Mouse (Mus musculus) embryonic facial prominence, embryonic 13.5 days (tissue): ENCODE measurements around the gene Man2b2. TPM values are rescaled to one million over a fixed set of nuclear protein-coding genes. Genes with fewer than 3 reads are reported as not detected.
"Not testable (repeated sequence)": the region's sequence is repeated elsewhere in the genome, so short reads cannot be mapped to it uniquely, and the experiment has no call there.

ENCODE experiments used
- ATAC-seq: fragments of 200-750 bp; cut with Nextera tagmentation; 2 replicates; pipeline ENCODE4 v1.8.0; 2017; ENCODE audit warnings: low read depth; ENCODE audit not compliant: insufficient number of reproducible peaks, insufficient read depth, low FRiP score, low TSS enrichment
- H3K27ac ChIP-seq: fragments of 300-500 bp; sonication (generic); 2 replicates; pipeline ENCODE4 v1.5.1; 2015; ENCODE audit warnings: moderate library complexity, mild to moderate bottlenecking, inconsistent platforms
- H3K27me3 ChIP-seq: fragments of 300-500 bp; sonication (generic); 2 replicates; pipeline ENCODE4 v1.6.1; 2015; ENCODE audit warnings: mild to moderate bottlenecking, inconsistent platforms
- H3K36me3 ChIP-seq: fragments of 300-500 bp; sonication (generic); 2 replicates; pipeline ENCODE4 v1.6.1; 2015; ENCODE audit warnings: mild to moderate bottlenecking, inconsistent platforms
- H3K4me1 ChIP-seq: fragments of 300-500 bp; sonication (generic); 2 replicates; pipeline ENCODE4 v1.6.1; 2015; ENCODE audit warnings: inconsistent platforms
- H3K4me2 ChIP-seq: fragments of 300-500 bp; sonication (generic); 2 replicates; pipeline ENCODE4 v1.6.1; 2015; ENCODE audit warnings: moderate library complexity, mild to moderate bottlenecking, inconsistent platforms
- H3K4me3 ChIP-seq: fragments of 300-500 bp; sonication (generic); 2 replicates; pipeline ENCODE4 v1.5.1; 2015; ENCODE audit warnings: mild to moderate bottlenecking, inconsistent platforms
- H3K9ac ChIP-seq: fragments of 300-500 bp; sonication (generic); 2 replicates; pipeline ENCODE4 v1.6.1; 2015; ENCODE audit warnings: mild to moderate bottlenecking, inconsistent platforms
- H3K9me3 ChIP-seq: fragments of 300-500 bp; sonication (generic); 2 replicates; pipeline ENCODE4 v1.6.1; 2016; ENCODE audit warnings: inconsistent platforms
- WGBS: fragments of 180-500 bp; shearing (Covaris S2); methylation state at CpG from one replicate; pipeline ENCODE4 v1.1.7; 2015; ENCODE audit warnings: mixed read lengths; 5-methylcytosine and 5-hydroxymethylcytosine counted together
- polyA plus RNA-seq: library from polyadenylated mRNA; unstranded; fragments of >200 nt; fragmentation: Nextera tagmentation; extraction: Ambion mirVana; gene quantifications from 2 replicates; pipeline ENCODE4 v1.2.1, GENCODE M21; 2015

The Man2b2 gene
- polyA plus RNA-seq, 1 experiment from 2014 or later = 11.3 TPM

GRCm38 (mm10) chr5:36829098-36829497 lies 1.4 kb downstream of the Man2b2 start:
- Histone ChIP-seq H3K9ac (no peak overlapping the region), H3K36me3 (0 out of 2 replicates have a peak, but pooled peaks cover under 1% of the 10 kb centered on the region), H3K4me1 (peaks cover 15% of the 10 kb centered on the region), H3K27me3 (no peaks in the 10 kb centered on the region), H3K4me3 (no peak overlapping the region), H3K4me2 (0 out of 2 replicates have a peak overlapping the region, but pooled peaks have one; percentile 74), H3K9me3 (no peaks in the 10 kb centered on the region), H3K27ac (no peak overlapping the region)
- no peak for ATAC-seq
- WGBS = 70% methylated on average over 4 of the region's 4 CpGs

- ATAC-seq = no peak
- Histone ChIP-seq H3K9me3 (no peaks in the 10 kb centered on the region), H3K4me2 (no peak overlapping the region), H3K36me3 (peaks cover 12% of the 10 kb centered on the region), H3K27ac (no peak overlapping the region), H3K4me1 (no peaks in the 10 kb centered on the region), H3K9ac (no peak overlapping the region), H3K4me3 (no peak overlapping the region), H3K27me3 (no peaks in the 10 kb centered on the region)
- whole genome bisulfite sequencing = 86% methylated on average over 4 of the region's 4 CpGs
Measured at GRCm38 (mm10) chr5:36822907-36823306, 7.5 kb downstream of the Man2b2 start.

- Histone ChIP-seq H3K27ac (no peak overlapping the region), H3K9me3 (no peaks in the 10 kb centered on the region), H3K9ac (no peak overlapping the region), H3K4me2 (no peak overlapping the region), H3K4me1 (no peaks in the 10 kb centered on the region), H3K4me3 (no peak overlapping the region), H3K27me3 (no peaks in the 10 kb centered on the region), H3K36me3 (peaks cover 23% of the 10 kb centered on the region)
- no peak for ATAC-seq
- 45% methylated on average over 6 of the region's 6 CpGs for WGBS
Measured at GRCm38 (mm10) chr5:36820142-36820541, 10.3 kb downstream of the Man2b2 start.

GRCm38 (mm10) chr5:36819742-36820141 lies 10.7 kb downstream of the Man2b2 start:
- Histone ChIP-seq H3K27me3 (no peaks in the 10 kb centered on the region), H3K4me3 (no peak overlapping the region), H3K27ac (no peak overlapping the region), H3K4me2 (no peak overlapping the region), H3K9me3 (no peaks in the 10 kb centered on the region), H3K36me3 (peaks cover 23% of the 10 kb centered on the region), H3K4me1 (no peaks in the 10 kb centered on the region), H3K9ac (no peak overlapping the region)
- ATAC-seq = no peak
- 85% methylated on average over 5 of the region's 5 CpGs for WGBS

- no peaks in the 10 kb centered on the region for H3K4me1 ChIP-seq
- H3K36me3 ChIP-seq = peaks cover 11% of the 10 kb centered on the region; the same call in 1 of the 2 replicates
- H3K27ac ChIP-seq = no peak overlapping the region
- H3K4me2 ChIP-seq = no peak overlapping the region
- H3K9ac ChIP-seq = no peak overlapping the region
- ATAC-seq = no peak
- H3K9me3 ChIP-seq = no peaks in the 10 kb centered on the region
- H3K4me3 ChIP-seq = no peak overlapping the region
- H3K27me3 ChIP-seq = no peaks in the 10 kb centered on the region
- 62% methylated on average over 3 of the region's 3 CpGs for WGBS
Measured at GRCm38 (mm10) chr5:36817738-36818137, 12.7 kb downstream of the Man2b2 start.

- H3K27me3 ChIP-seq = no peaks in the 10 kb centered on the region
- ATAC-seq = no peak
- no peak overlapping the region for H3K27ac ChIP-seq
- H3K36me3 ChIP-seq = peaks cover 11% of the 10 kb centered on the region; the same call in 1 of the 2 replicates
- WGBS = 70% methylated on average over 6 of the region's 6 CpGs
- H3K9me3 ChIP-seq = no peaks in the 10 kb centered on the region
- H3K4me3 ChIP-seq = no peak overlapping the region
- no peak overlapping the region for H3K9ac ChIP-seq
- no peak overlapping the region for H3K4me2 ChIP-seq
- H3K4me1 ChIP-seq = no peaks in the 10 kb centered on the region
Measured at GRCm38 (mm10) chr5:36814554-36814953, 15.9 kb downstream of the Man2b2 start.

GRCm38 (mm10) chr5:36811413-36811812 lies 19.0 kb downstream of the Man2b2 start:
- Histone ChIP-seq H3K36me3 (0 out of 2 replicates have a peak, but pooled peaks cover 5% of the 10 kb centered on the region), H3K27me3 (no peaks in the 10 kb centered on the region), H3K4me2 (no peak overlapping the region), H3K9ac (no peak overlapping the region), H3K4me1 (no peaks in the 10 kb centered on the region), H3K9me3 (no peaks in the 10 kb centered on the region), H3K27ac (no peak overlapping the region), H3K4me3 (no peak overlapping the region)
- 26% methylated on average over 3 of the region's 3 CpGs for whole genome bisulfite sequencing
- no peak; the same call in 1 of the 2 replicates for ATAC-seq

- Histone ChIP-seq H3K27ac (no peak overlapping the region), H3K36me3 (0 out of 2 replicates have a peak, but pooled peaks cover 3% of the 10 kb centered on the region), H3K4me3 (no peak overlapping the region), H3K9ac (0 out of 2 replicates have a peak overlapping the region, but pooled peaks have one; percentile 3), H3K4me1 (no peaks in the 10 kb centered on the region), H3K4me2 (no peak overlapping the region), H3K27me3 (no peaks in the 10 kb centered on the region), H3K9me3 (no peaks in the 10 kb centered on the region)
- WGBS = 75% methylated on average over 3 of the region's 3 CpGs
- ATAC-seq = no peak
Measured at GRCm38 (mm10) chr5:36810634-36811033, 19.8 kb downstream of the Man2b2 start.

GRCm38 (mm10) chr5:36809123-36809522 lies 21.3 kb downstream of the Man2b2 start:
- Histone ChIP-seq H3K4me3 (no peak overlapping the region), H3K27ac (no peak overlapping the region), H3K4me2 (no peak overlapping the region), H3K9ac (no peak overlapping the region), H3K36me3 (no peaks in the 10 kb centered on the region), H3K4me1 (no peaks in the 10 kb centered on the region), H3K9me3 (no peaks in the 10 kb centered on the region), H3K27me3 (no peaks in the 10 kb centered on the region)
- 84% methylated on average over 7 of the region's 7 CpGs for WGBS
- ATAC-seq = no peak

GRCm38 (mm10) chr5:36807106-36807505 lies 23.3 kb downstream of the Man2b2 start:
- no peaks in the 10 kb centered on the region for H3K4me1 ChIP-seq
- H3K27ac ChIP-seq = no peak overlapping the region
- H3K36me3 ChIP-seq = no peaks in the 10 kb centered on the region
- no peak for ATAC-seq
- no peaks in the 10 kb centered on the region for H3K9me3 ChIP-seq
- H3K27me3 ChIP-seq = no peaks in the 10 kb centered on the region
- 14% methylated on average over 5 of the region's 5 CpGs for WGBS
- no peak overlapping the region for H3K4me3 ChIP-seq
- no peak overlapping the region for H3K9ac ChIP-seq
- no peak overlapping the region for H3K4me2 ChIP-seq

- H3K36me3 ChIP-seq = peaks cover 19% of the 10 kb centered on the region
- peak overlapping the region; percentile 74 for H3K4me3 ChIP-seq
- peak overlapping the region; percentile 89; the same call in 1 of the 2 replicates for H3K9ac ChIP-seq
- no peak for ATAC-seq
- H3K27me3 ChIP-seq = 0 out of 2 replicates have a peak, but pooled peaks cover 4% of the 10 kb centered on the region
- H3K27ac ChIP-seq = peak overlapping the region; percentile 48; the same call in 1 of the 2 replicates
- H3K9me3 ChIP-seq = no peaks in the 10 kb centered on the region
- H3K4me1 ChIP-seq = peaks cover 8% of the 10 kb centered on the region; the same call in 1 of the 2 replicates
- 37% methylated on average over 8 of the region's 8 CpGs for WGBS
- H3K4me2 ChIP-seq = peak overlapping the region; percentile 60
Measured at GRCm38 (mm10) chr5:36797291-36797690, 33.2 kb downstream of the Man2b2 start.

- H3K4me3 ChIP-seq = peak within 1 kb of the TSS; percentile 74
- under 1% methylated on average over 90 of the region's 90 CpGs for WGBS
- ATAC-seq = peak; percentile 72
- H3K27me3 ChIP-seq, H3K9me3 ChIP-seq, H3K4me1 ChIP-seq: not testable (repeated sequence)
- H3K9ac ChIP-seq = peak within 1 kb of the TSS; percentile 89
- peak within 1 kb of the TSS; percentile 96 for H3K27ac ChIP-seq
- peaks cover 19% of the 10 kb centered on the region for H3K36me3 ChIP-seq
- H3K4me2 ChIP-seq = peak within 1 kb of the TSS; percentile 60
Measured at GRCm38 (mm10) chr5:36796296-36797014, 34.0 kb downstream of the Man2b2 start, which contains the start of gene Mrfap1. TSS of gene Mrfap1 (minus strand) at chr5:36796772.
